Comparison of ENCODE assay signal across 13 mouse cellular contexts in genomic region chr8:123747772-123748171, GRCm38 (mm10). TPM values are rescaled to one million over a fixed set of nuclear protein-coding genes. Genes with fewer than 3 reads are reported as not detected.
DNase-seq lines count a peak whose midpoint lies in the region; ATAC-seq and TF ChIP-seq lines count a peak whose summit lies in the region.
"Had no signal": no experiment of that assay in that cellular context is flagged by ENCODE, and none has a peak within 500 bp of the region (broad histone marks: within the 10 kb centered on the region; RNA-seq: fewer than 3 reads in every experiment).

No protein-coding gene starts in this region.

- no peak overlapping the region for H3K4me2 ChIP-seq in hindbrain, embryonic 11.5 days (replicated peaks; ENCODE audit: low read depth, low read length)
- H3K4me2 ChIP-seq in midbrain, postnatal 0 days (ENCODE audit: low read depth, low read length, poor library complexity, severe bottlenecking): no peak overlapping the region
- no peak overlapping the region for H3K4me2 ChIP-seq in midbrain, embryonic 13.5 days (replicated peaks)
- H3K4me2 ChIP-seq in forebrain, embryonic 11.5 days (ENCODE audit: low read depth, low read length, severe bottlenecking): no peak overlapping the region

- H3K9me3 ChIP-seq in hindbrain, embryonic 10.5 days: no peaks in the 10 kb centered on the region
- no peaks in the 10 kb centered on the region for H3K9me3 ChIP-seq in hindbrain, embryonic 11.5 days (ENCODE audit: control insufficient read depth, low read length)
- H3K9me3 ChIP-seq in midbrain, postnatal 0 days (ENCODE audit: low read length): no peaks in the 10 kb centered on the region
- H3K9me3 ChIP-seq in midbrain, embryonic 13.5 days: no peaks in the 10 kb centered on the region
- no peaks in the 10 kb centered on the region for H3K9me3 ChIP-seq in forebrain, embryonic 11.5 days (ENCODE audit: control insufficient read depth, low read length)

- ATAC-seq in hindbrain, embryonic 11.5 days (ENCODE audit: low FRiP score): no peak
- ATAC-seq in midbrain, postnatal 0 days (ENCODE audit: low FRiP score): no peak
- ATAC-seq in midbrain, embryonic 13.5 days: no peak
- ATAC-seq in forebrain, embryonic 11.5 days (replicated peaks; ENCODE audit: low FRiP score): no peak

- no peaks in the 10 kb centered on the region for H3K36me3 ChIP-seq in hindbrain, embryonic 10.5 days
- H3K36me3 ChIP-seq in hindbrain, embryonic 11.5 days (ENCODE audit: control insufficient read depth, insufficient read depth, low read length): no peaks in the 10 kb centered on the region
- no peaks in the 10 kb centered on the region for H3K36me3 ChIP-seq in midbrain, postnatal 0 days (ENCODE audit: insufficient read depth, low read length)
- no peaks in the 10 kb centered on the region for H3K36me3 ChIP-seq in midbrain, embryonic 13.5 days
- H3K36me3 ChIP-seq in forebrain, embryonic 11.5 days (ENCODE audit: control insufficient read depth, insufficient read depth, low read length): no peaks in the 10 kb centered on the region

- intact Hi-C loops in heart, postnatal 10 days (cut with DNase I): no loop called here

- H3K4me1 ChIP-seq in hindbrain, embryonic 10.5 days (replicated peaks): peaks cover 29% of the 10 kb centered on the region
- no peaks in the 10 kb centered on the region for H3K4me1 ChIP-seq in hindbrain, embryonic 11.5 days (replicated peaks; ENCODE audit: control insufficient read depth, insufficient read depth, low read length)
- no peaks in the 10 kb centered on the region for H3K4me1 ChIP-seq in midbrain, postnatal 0 days (ENCODE audit: insufficient read depth, low read length)
- H3K4me1 ChIP-seq in midbrain, embryonic 13.5 days (replicated peaks): peaks cover 2% of the 10 kb centered on the region
- H3K4me1 ChIP-seq in forebrain, embryonic 11.5 days (replicated peaks; ENCODE audit: control insufficient read depth, insufficient read depth, low read length): peaks cover under 1% of the 10 kb centered on the region

- DNase-seq in hindbrain, embryonic 10.5 days (ENCODE audit: low spot score): no peak
- no peak for DNase-seq in hindbrain, embryonic 11.5 days (ENCODE audit: low spot score)
- DNase-seq in midbrain, postnatal 0 days (ENCODE audit: low spot score): peak; percentile 78
- DNase-seq in heart, postnatal 10 days: peak; percentile 56 to 63
- peak; percentile 25 for DNase-seq in skeletal muscle tissue, adult 2 months (ENCODE audit: low read depth, low spot score)
- no peak for DNase-seq in urinary bladder, postnatal 10 days (ENCODE audit: low spot score)
- DNase-seq in forebrain, embryonic 11.5 days (ENCODE audit: low spot score): no peak
- DNase-seq: cerebellum, postnatal 36 days; gastrocnemius, postnatal 10 days; kidney, adult 18-20 months had no signal

- 59% methylated on average over 5 of the region's 5 CpGs for WGBS in hindbrain, embryonic 10.5 days
- 59% methylated on average over 5 of the region's 5 CpGs for WGBS in hindbrain, embryonic 11.5 days
- 61% methylated on average over 5 of the region's 5 CpGs for WGBS in midbrain, postnatal 0 days
- 57% methylated on average over 5 of the region's 5 CpGs for WGBS in midbrain, embryonic 13.5 days
- 67% methylated on average over 5 of the region's 5 CpGs for WGBS in forebrain, embryonic 11.5 days

- no peak for TF ChIP-seq CTCF in midbrain, postnatal 0 days (IDR thresholded peaks at IDR 0.05)

- no peak overlapping the region for H3K4me3 ChIP-seq in hindbrain, embryonic 10.5 days
- no peak overlapping the region for H3K4me3 ChIP-seq in hindbrain, embryonic 11.5 days (ENCODE audit: low read depth, low read length)
- H3K4me3 ChIP-seq in midbrain, postnatal 0 days (ENCODE audit: low read depth, low read length): no peak overlapping the region
- H3K4me3 ChIP-seq in midbrain, embryonic 13.5 days (replicated peaks): no peak overlapping the region
- no peak overlapping the region for H3K4me3 ChIP-seq in forebrain, embryonic 11.5 days (ENCODE audit: low read depth, low read length)
- H3K4me3 ChIP-seq: erythroblast, embryonic 14.5 days had no signal

- H3K27ac ChIP-seq in hindbrain, embryonic 10.5 days: 0 out of 2 replicates have a peak overlapping the region, but pooled peaks have one; percentile 17
- no peak overlapping the region for H3K27ac ChIP-seq in hindbrain, embryonic 11.5 days (ENCODE audit: low read depth, low read length)
- no peak overlapping the region for H3K27ac ChIP-seq in midbrain, postnatal 0 days (ENCODE audit: low read depth, low read length)
- no peak overlapping the region for H3K27ac ChIP-seq in midbrain, embryonic 13.5 days
- no peak overlapping the region for H3K27ac ChIP-seq in forebrain, embryonic 11.5 days (ENCODE audit: low read depth, low read length)
- H3K27ac ChIP-seq: liver, embryonic 14.5 days had no signal

- H3K27me3 ChIP-seq in hindbrain, embryonic 10.5 days (ENCODE audit: insufficient read depth, poor library complexity, severe bottlenecking): no peaks in the 10 kb centered on the region
- no peaks in the 10 kb centered on the region for H3K27me3 ChIP-seq in hindbrain, embryonic 11.5 days (ENCODE audit: control insufficient read depth, insufficient read depth, low read length)
- H3K27me3 ChIP-seq in midbrain, postnatal 0 days (ENCODE audit: insufficient read depth, low read length): no peaks in the 10 kb centered on the region
- no peaks in the 10 kb centered on the region for H3K27me3 ChIP-seq in midbrain, embryonic 13.5 days
- H3K27me3 ChIP-seq in forebrain, embryonic 11.5 days (ENCODE audit: control insufficient read depth, insufficient read depth, low read length): no peaks in the 10 kb centered on the region

- H3K9ac ChIP-seq in hindbrain, embryonic 11.5 days (ENCODE audit: low read depth, low read length): no peak overlapping the region
- H3K9ac ChIP-seq in midbrain, postnatal 0 days (replicated peaks; ENCODE audit: low read length, poor library complexity, severe bottlenecking): no peak overlapping the region
- no peak overlapping the region for H3K9ac ChIP-seq in midbrain, embryonic 13.5 days (replicated peaks)
- H3K9ac ChIP-seq in forebrain, embryonic 11.5 days (ENCODE audit: low read length): no peak overlapping the region
- H3K9ac ChIP-seq: liver, embryonic 14.5 days had no signal

RNA-seq across cellular contexts. Expression of gene Rab4a, which starts 58.0 kb away (rescaled TPM):
- 66.4 and 76.6 TPM in 2 replicates for polyA plus RNA-seq in hindbrain, embryonic 10.5 days (2016; fragmentation: Nextera tagmentation; extraction: Ambion mirVana)
- 64.3 and 68.7 TPM in 2 replicates for polyA plus RNA-seq in hindbrain, embryonic 11.5 days (2014; fragmentation: Nextera tagmentation; extraction: Ambion mirVana)
- 54.2 and 59.8 TPM in 2 replicates for total RNA-seq in midbrain, postnatal 0 days (2014; rRNA removed)
- 97.7 and 101 TPM in 2 replicates for polyA plus RNA-seq in midbrain, postnatal 0 days (2015; fragmentation: Nextera tagmentation; extraction: Ambion mirVana)
- 64.0 and 65.7 TPM in 2 replicates for polyA plus RNA-seq in midbrain, embryonic 13.5 days (2015; fragmentation: Nextera tagmentation; extraction: Ambion mirVana)
- 1 to 10 TPM; 8.0 to 9.5 TPM for total RNA-seq in heart, postnatal 10 days (2021)
- polyA plus RNA-seq in forebrain, embryonic 11.5 days (2014; fragmentation: Nextera tagmentation; extraction: Ambion mirVana): 70.2 and 75.9 TPM in 2 replicates

Comparison
In these comparisons a context has a peak if more than half of its experiments do, and no peak if none do; other contexts are left out.
1. DNase-seq: peak in midbrain, postnatal 0 days (single experiment), heart, postnatal 10 days (2 of 2) and skeletal muscle tissue, adult 2 months (single experiment); none in hindbrain, embryonic 10.5 days (single experiment), hindbrain, embryonic 11.5 days (single experiment), urinary bladder, postnatal 10 days (single experiment) and forebrain, embryonic 11.5 days (single experiment).